Mouse (Mus musculus) Muller cell, postnatal 12 days (primary cell): Measurements from ENCODE around the gene Pla2g2d.
"Not testable (repeated sequence)": the region's sequence is repeated elsewhere in the genome, so short reads cannot be mapped to it uniquely, and the experiment has no call there.

Source experiments
- DNase-seq: peaks from one replicate; pipeline ENCODE4 v3.0.0-alpha.2; 2015; ENCODE audit errors: inconsistent ontology term

Gene Pla2g2d

GRCm38 (mm10) chr4:138782098-138782497 is 6.6 kb downstream of the Pla2g2d start:
- no peak for DNase-seq

DNA sequence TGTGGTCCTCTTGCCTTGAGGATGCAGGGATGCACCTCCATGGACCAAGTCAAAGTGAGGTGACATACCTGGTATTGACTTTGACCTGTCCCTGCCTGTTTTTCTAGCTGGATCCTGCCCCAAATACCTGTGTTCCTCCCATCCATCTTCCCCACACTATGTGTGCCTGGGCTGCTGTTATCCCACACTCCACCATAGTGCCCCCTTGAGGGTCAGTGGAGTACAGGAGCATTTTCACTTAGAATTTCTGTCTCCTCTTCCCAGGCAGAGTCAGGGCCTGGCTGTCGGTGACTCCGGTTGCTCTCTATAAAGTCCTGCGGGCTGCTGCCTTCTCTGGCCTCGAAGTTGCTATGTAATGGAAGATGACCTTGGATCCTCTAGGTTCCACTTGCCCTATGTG is 10.2 kb downstream of the Pla2g2d start:
- no peak for DNase-seq

DNA sequence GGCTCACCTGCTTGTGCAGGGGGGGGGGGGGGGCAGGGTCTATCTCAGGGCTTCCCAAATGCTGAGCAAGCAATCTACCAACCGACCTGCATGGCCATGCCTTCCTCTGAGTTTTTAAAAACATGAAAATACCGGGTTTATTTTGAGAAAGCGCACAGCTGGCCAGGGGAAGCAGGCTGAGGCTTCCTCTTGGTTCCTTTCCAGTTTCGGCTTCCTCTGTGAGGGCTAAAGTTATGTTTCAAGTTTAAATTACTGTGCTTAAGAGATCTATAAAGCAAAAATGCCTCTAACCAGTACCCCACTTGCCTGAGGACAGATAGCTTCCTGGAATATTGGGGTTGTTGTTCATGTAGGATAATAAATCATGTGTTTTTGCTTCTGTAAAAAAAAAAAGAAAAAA is 10.6 kb downstream of the Pla2g2d start:
- no peak for DNase-seq

- no peak for DNase-seq
Observed at GRCm38 (mm10) chr4:138788381-138788780, 12.8 kb downstream of the Pla2g2d start.

DNA sequence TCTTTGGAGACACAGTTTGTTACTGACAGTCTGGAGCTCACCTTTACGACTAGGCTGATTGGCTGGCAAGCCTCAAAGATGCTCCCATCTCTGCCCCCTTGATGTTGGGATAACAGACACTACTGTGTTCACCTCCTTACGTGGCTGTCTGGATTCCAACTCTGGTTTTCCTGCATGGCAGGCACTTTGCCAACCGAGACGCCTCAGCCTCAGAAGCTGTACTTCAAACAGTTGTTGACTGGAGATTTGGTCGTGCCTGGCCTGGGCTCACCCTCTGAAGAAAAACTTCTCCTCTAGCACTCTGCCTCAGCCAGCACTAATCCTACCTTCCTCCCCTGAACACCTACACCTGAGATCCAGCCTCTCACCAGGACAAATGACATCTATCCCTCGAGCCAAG is 15.9 kb downstream of the Pla2g2d start:
- no peak for DNase-seq

DNA sequence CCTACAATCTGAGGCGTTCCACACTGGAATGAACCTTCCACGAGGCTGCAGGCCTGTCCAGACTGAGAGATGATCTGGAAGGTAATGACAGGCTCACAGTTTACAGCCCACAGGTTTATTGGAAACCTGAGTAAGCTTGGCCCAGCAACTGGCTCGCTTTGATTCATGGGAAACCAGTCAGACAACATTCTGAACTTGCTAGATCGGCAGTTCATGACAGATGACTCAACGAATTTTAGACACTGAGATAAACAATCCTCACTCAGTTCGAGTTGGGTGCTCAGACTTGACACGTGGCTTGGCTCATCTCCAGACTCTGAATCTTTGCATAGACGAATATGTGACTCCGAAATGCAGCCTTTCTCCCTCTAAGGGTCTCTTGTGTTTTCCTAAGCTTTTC is 17.1 kb downstream of the Pla2g2d start:
- DNase-seq: peak; percentile 35

DNA sequence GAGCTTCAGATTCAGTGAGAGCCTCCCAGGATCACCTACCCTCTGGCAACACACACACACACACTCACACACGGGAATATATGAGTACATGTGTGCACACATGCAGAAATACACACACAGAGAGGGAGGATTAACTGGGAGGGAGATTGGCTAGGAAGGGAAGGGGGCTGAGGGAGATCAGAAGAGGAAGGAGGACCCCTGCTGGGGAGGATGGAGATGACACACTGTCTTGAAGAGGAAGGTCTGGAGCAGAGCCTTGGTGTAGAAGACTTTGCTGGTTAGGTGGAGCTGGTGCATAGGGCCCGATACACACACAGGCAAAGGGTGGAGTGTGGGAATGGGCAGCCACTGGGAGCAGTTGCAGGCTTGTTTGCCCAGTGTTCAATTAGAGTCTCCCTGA is 17.7 kb downstream of the Pla2g2d start:
- no peak for DNase-seq

- no peak for DNase-seq
Observed at GRCm38 (mm10) chr4:138794344-138794743, 18.8 kb downstream of the Pla2g2d start.

DNA sequence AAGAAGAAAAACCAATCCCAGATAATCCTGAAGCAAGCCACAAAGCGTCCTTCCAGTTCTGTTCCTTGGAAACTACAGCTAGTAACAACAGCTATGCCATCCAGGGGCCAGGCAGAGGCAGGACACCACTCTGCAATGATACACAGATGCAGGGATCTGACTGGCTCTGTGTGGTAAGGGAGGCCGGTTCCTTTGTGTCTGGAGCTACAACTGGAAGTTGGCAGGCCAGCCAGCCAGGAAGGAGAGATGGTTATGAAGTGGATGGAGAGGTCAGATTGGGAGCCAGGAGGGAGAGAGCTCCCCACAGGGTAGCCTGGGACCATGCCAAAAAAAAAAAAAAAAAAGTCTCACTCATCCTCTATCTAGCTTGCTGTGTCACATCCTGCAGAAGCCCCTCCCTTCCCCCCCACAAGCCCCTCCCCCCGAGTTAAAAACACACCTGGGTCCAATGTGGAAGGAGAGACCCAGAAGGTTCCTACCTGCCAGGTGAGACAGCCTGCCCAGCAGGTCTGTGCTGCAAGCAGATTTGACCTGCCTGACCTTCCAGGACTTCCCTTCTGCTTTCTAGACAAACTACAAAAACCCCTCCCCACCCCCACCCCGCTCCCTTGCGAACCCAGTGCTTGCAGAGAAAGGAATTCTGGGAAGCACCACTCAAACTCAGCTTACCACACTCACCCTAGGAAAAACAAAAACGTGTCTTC is 21.1 kb downstream of the Pla2g2d start:
- DNase-seq: no peak

DNA sequence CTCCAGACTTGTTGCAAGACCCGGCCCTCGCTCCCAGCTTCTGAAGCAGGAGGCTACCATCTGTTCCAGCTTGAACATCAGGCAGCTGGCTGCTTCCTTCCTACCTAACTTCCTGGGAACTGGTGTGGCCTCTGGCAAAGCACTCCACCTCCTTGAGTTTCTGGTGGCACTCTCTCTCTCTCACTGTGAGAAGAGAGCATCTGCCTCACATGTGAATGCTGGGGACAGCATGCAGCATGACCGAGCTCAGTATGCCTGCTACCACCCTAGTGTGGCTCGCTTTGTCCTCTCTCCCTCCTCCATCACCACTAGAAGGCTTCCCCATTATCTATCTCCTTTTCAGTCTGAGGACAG is 21.7 kb downstream of the Pla2g2d start:
- DNase-seq: no peak

DNA sequence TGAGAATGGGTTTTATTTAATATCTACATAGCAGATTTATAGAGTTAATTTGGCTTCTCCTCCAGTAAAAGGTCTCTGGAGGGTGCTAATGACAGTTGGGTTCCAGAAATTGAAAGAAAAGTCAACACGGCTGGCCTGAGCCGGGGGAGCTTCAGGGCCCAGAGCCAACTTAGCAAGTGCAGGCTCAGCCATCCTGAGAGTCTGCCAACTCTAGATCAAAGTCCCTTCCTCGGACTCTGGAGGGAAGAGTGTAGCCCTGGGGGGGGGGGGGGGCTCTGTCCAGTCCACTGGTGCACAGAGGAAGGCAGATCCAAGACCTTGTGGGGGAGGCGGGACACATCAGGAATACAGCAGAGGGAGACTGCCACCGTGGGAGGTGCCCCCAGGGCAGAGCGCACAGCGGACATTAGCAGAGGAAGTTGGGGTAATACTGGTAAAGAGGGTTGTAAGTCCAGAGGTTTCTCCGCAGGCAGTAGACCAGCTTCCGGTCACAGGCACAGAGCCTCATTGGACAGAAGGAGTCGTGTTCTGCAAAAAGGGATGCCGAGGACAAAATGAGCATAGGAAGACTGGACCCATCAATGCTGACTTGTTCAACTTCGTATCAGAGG is 24.7 kb downstream of the Pla2g2d start:
- DNase-seq: no peak

DNA sequence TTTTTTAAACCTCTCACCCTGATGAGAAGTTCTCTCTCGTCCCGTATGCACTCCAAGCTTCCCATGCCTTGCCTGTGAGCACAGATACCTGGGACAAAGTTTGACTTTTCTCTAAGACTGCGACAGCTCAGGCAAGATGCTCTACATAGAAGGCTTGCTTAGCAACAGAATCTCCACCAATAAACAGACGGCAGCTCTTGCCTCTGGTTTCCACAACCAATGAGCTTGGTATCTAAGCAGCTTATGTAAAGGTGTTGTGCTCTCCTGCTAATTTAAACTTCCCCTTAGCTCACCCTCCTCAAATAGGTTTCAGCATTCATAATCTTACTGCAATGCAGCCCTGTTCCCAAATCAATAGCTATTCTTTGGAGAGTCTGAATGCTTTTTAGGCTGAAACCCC is 26.1 kb downstream of the Pla2g2d start:
- no peak for DNase-seq

DNA sequence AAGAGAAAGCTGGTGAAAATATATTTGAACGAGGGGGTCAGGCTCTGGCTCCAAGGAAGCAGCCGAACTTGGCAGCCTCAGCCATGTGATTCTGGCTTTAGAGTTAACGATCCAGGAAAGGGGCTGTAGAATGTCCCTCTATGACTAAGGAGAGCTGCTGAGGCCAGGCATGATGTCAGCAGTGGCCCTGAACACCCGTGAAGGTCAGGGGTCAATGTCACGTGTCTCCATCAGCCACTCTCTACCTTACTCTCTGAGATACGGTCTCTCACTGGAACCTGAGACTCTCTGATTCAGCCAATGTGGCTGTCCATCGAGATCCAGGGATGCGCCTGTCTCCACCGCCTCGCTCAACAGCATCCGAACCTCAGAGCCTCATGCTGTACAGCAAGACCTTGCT is 27.4 kb downstream of the Pla2g2d start:
- no peak for DNase-seq

DNA sequence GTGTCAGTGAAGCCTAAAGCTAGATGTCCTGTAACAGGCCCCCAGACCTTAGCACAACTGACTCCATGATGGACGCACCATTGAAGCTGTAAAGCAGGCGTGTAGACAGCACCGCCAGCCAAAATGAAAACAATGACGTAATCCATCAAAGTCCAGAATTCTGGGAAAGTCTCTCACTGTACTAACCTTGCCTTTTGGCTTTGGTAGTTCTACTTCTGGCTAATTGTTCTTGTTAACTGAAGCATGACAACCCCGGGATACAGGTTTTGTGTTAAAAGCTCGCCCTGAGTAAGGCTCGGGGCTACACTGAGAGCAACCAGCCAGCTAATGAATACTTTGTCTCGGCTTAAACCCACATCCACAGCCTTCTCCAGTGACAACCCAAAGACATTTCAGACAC is 29.7 kb downstream of the Pla2g2d start:
- DNase-seq: peak; percentile 49

GRCm38 (mm10) chr4:138806160-138806559 is 30.6 kb downstream of the Pla2g2d start:
- no peak for DNase-seq

- DNase-seq: no peak
Observed at GRCm38 (mm10) chr4:138806920-138807541, 31.5 kb downstream of the Pla2g2d start.

DNA sequence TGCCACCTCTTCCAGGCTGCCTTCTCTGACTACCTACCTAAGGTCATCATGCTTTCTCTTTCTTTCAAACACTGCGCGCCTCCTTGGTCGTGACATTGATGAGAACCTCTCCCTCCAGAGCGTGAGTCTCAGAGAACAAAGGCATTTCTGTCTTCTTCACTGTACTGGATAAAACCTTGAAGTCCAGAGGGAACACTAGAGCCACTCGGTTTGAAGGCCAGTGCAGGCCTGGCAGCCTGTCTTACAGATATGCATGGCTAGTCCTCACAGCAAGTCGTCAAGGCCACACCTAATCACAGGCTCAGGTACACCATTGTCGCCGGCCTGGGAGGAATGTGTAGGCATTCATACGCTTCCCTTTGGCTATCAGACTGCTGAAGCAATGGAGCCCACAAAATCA is 40.6 kb downstream of the Pla2g2d start:
- DNase-seq: no peak

- DNase-seq: peak; percentile 19
Observed at GRCm38 (mm10) chr4:138817736-138818135, 42.2 kb downstream of the Pla2g2d start.

DNA sequence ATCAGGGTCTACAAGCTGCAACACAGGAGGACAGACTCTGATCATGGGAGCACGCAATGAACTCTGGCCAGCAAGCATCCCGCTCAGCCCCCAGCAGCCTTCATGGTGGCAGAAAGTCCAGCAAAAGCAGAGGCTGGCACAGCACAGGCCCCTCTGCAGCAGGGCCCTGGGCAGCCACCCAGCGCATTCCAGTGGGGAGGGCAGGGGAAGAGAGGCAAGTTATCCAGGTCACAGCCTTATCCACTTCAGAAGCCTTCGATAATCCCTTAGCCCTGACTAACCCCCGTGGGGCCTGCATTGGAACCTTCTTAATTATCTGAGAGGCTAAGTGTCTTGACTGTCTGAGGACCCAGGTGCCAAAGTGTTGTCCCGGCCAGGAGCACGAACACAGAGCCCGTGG is 43.6 kb downstream of the Pla2g2d start:
- peak; percentile 92 for DNase-seq

GRCm38 (mm10) chr4:138821036-138821435 is 45.5 kb downstream of the Pla2g2d start:
- DNase-seq: no peak

DNA sequence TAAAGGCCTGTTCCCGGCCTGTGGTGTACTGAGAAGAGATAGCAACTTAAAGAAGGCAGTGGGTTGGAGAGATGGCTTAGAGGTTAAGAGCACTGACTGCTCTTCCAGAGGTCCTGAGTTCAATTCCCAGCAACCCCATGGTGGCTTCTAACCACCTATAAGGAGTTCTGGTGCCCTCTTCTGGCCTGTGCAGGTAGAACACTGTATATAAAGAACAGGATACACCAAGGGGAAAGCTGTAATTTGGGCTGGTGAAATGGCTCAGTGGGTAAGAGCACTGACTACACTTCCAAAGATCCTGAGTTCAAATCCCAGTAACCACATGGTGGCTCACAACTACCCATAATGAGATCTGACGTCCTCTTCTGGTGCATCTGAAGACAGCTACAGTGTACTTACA is 48.6 kb downstream of the Pla2g2d start:
- not testable (repeated sequence) for DNase-seq

- DNase-seq: no peak
Observed at GRCm38 (mm10) chr4:138824660-138825059, 49.1 kb downstream of the Pla2g2d start.
